Mouse (Mus musculus) heart, postnatal 0 days (tissue): Measurements from ENCODE around the gene Dag1. TPM values are rescaled to one million over a fixed set of nuclear protein-coding genes. Genes with fewer than 3 reads are reported as not detected.

ENCODE experiments used
- ATAC-seq: fragments of 200-750 bp; cut with Nextera tagmentation; 2 replicates; pipeline ENCODE4 v1.8.0; 2017; ENCODE audit warnings: low read depth, moderate number of reproducible peaks, moderate library complexity; ENCODE audit not compliant: insufficient read depth
- DNase-seq: peaks from one replicate; pipeline ENCODE4 v3.0.0-alpha.2; 2016; ENCODE audit warnings: low spot score
- H3K27ac ChIP-seq: fragments of 300-500 bp; sonication (generic); 2 replicates; pipeline ENCODE4 v1.5.1; 2014; ENCODE audit warnings: low read depth, mild to moderate bottlenecking
- H3K27me3 ChIP-seq: fragments of 300-500 bp; sonication (generic); 2 replicates; pipeline ENCODE4 v1.6.1; 2014; ENCODE audit warnings: low read length, mixed read lengths; ENCODE audit not compliant: control insufficient read depth, insufficient read depth
- H3K36me3 ChIP-seq: fragments of 300-500 bp; sonication (generic); replicated peaks from 2 replicates; pipeline ENCODE4 v1.6.1; 2014; ENCODE audit warnings: low read length, mixed read lengths; ENCODE audit not compliant: control insufficient read depth, insufficient read depth
- H3K4me1 ChIP-seq: fragments of 300-500 bp; sonication (generic); 2 replicates; pipeline ENCODE4 v1.6.1; 2014; ENCODE audit warnings: antibody characterized with exemption; ENCODE audit not compliant: control insufficient read depth, insufficient read depth
- H3K4me2 ChIP-seq: fragments of 300-500 bp; sonication (generic); 2 replicates; pipeline ENCODE4 v1.6.1; 2014; ENCODE audit warnings: low read depth, mild to moderate bottlenecking, low read length, moderate library complexity
- H3K4me3 ChIP-seq: fragments of 300-500 bp; sonication (generic); 2 replicates; pipeline ENCODE4 v1.5.1; 2014; ENCODE audit warnings: low read depth, low read length
- H3K9ac ChIP-seq: fragments of 300-500 bp; sonication (generic); replicated peaks from 2 replicates; pipeline ENCODE4 v1.6.1; 2014; ENCODE audit warnings: low read depth, low read length, mixed read lengths
- H3K9me3 ChIP-seq: fragments of 300-500 bp; sonication (generic); replicated peaks from 2 replicates; pipeline ENCODE4 v1.6.1; 2016; ENCODE audit warnings: low read length; ENCODE audit not compliant: control insufficient read depth
- CTCF ChIP-seq: IDR thresholded peaks from 2 replicates; pipeline ENCODE4 v1.5.1; 2016; ENCODE audit warnings: antibody characterized with exemption, control low read depth, low read depth
- EP300 ChIP-seq: IDR thresholded peaks from 2 replicates; pipeline ENCODE4 v1.6.1; 2016; ENCODE audit warnings: antibody characterized with exemption, low read depth
- WGBS: fragments of 180-500 bp; shearing (Covaris S2); extraction: QIAGEN DNeasy Blood & Tissue Kit; methylation state at CpG from one replicate; pipeline ENCODE4 v1.1.7; 2014; 5-methylcytosine and 5-hydroxymethylcytosine counted together
- polyA plus RNA-seq: library from polyadenylated mRNA; unstranded; fragments of >200 nt; fragmentation: Nextera tagmentation; extraction: Ambion mirVana; gene quantifications from 2 replicates; pipeline ENCODE4 v1.2.1, GENCODE M21; 2015
- total RNA-seq: library from RNA; depleted of rRNA; stranded (reverse); fragments of >200 nt; gene quantifications from 2 replicates; pipeline ENCODE4 v1.2.3, GENCODE M21; 2014; ENCODE audit warnings: low replicate concordance

Dag1 gene
- total and polyA plus RNA-seq, 2 experiments from 2014 or later: 106 to 209 TPM

DNA sequence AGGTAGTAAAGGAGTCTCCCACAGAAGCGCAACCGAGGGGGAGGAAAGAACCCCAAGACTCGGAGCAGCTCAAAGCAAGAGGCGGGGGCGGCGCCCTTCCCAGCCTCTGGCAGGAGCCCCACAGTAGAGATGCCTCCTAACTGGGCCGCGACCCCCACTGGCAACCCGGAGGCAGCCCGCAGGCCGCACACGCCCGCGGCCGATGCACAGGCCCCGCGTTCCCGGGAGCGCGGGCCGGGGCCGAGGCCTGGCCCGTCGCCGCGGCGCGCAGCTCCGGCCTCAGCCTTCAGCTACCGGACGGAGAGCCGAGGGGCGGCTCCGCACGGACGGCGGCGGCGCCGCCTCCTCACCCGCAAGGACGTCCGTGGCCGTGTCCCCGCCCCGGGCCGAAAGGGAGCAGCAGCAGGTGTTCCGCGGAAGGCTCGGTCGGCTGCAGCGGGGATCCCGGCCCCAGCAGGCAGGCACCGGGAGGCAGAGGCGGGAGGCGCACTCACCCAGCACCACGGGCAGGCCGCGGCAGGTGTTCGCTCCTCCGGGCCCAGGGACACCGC, 552 bp downstream of the Dag1 start:
- Histone ChIP-seq H3K4me3 (peak overlapping the region; percentile 87), H3K27me3 (no peaks in the 10 kb centered on the region), H3K4me2 (peak overlapping the region; percentile 92), H3K9ac (peak overlapping the region; percentile 93), H3K27ac (peak overlapping the region; percentile 100), H3K36me3 (no peaks in the 10 kb centered on the region), H3K9me3 (no peaks in the 10 kb centered on the region), H3K4me1 (peaks cover 35% of the 10 kb centered on the region)
- DNase-seq (no peak), ATAC-seq (peak; percentile 25)
- no peak for TF ChIP-seq CTCF
- no peak for TF ChIP-seq EP300
- under 1% methylated on average over 57 of the region's 62 CpGs for WGBS

DNA sequence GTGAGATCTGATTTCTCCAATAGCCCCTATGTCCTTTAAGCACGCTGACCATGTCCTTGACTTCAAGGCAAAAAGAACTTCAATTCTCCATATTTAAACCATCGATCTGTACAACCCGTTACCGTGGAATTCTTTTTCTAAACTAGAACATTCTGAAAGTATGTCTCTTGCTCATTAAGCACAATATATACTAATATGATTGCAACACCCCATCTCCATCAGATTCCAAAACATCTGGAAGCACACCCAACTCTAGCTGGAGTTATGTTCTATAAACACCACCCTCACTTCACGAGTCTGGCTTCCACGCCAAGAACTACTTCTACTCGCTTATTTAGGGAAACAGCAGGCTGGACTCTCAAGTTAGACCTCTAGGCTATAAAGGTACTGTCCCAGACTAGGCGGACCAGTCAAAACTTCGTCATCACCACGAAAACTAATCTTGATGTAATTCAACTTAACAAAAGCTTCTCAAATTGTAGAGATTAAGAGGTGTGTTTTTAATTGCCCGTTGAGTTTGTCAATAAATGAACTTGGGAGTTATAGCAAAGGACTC, 1.2 kb downstream of the Dag1 start:
- peak overlapping the region; percentile 87 for H3K4me3 ChIP-seq
- peak overlapping the region; percentile 93 for H3K9ac ChIP-seq
- DNase-seq (peak; percentile 52), ATAC-seq (no peak)
- peaks cover 29% of the 10 kb centered on the region for H3K4me1 ChIP-seq
- no peaks in the 10 kb centered on the region for H3K9me3 ChIP-seq
- no peaks in the 10 kb centered on the region; the same call in 1 of the 2 replicates for H3K36me3 ChIP-seq
- 18% methylated on average over 11 of the region's 11 CpGs for WGBS
- H3K4me2 ChIP-seq: peak overlapping the region; percentile 92
- no peaks in the 10 kb centered on the region for H3K27me3 ChIP-seq
- no peak for TF ChIP-seq EP300
- no peak for TF ChIP-seq CTCF
- H3K27ac ChIP-seq: peak overlapping the region; percentile 100

DNA sequence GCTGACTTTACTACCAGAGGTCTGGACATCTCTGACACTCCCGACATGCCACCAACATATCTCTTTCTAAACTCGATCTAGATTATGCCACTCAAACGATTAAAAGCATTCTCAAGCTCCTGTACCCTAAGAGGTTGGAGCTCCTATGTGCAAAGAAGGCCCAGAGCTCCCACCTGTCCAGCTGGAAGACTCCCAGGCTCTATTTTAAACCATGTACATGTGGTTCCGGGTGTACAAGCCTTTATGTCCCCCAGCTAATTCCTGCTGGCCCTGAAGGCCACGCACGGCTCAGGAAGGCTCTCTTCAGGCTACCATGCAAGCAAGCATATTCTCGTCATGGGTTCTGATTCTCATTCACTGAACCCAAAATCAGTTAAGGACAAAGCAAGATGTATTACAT, 1.9 kb downstream of the Dag1 start:
- Histone ChIP-seq H3K27ac (peak overlapping the region; percentile 100), H3K36me3 (no peaks in the 10 kb centered on the region; the same call in 1 of the 2 replicates), H3K4me1 (peaks cover 25% of the 10 kb centered on the region), H3K4me3 (peak overlapping the region; percentile 87), H3K9ac (peak overlapping the region; percentile 93; the same call in 1 of the 2 replicates), H3K9me3 (no peaks in the 10 kb centered on the region), H3K4me2 (peak overlapping the region; percentile 92), H3K27me3 (no peaks in the 10 kb centered on the region)
- no peak for DNase-seq
- ATAC-seq: no peak
- TF ChIP-seq CTCF (no peak), EP300 (no peak)
- 26% methylated on average over 7 of the region's 7 CpGs for WGBS

DNA sequence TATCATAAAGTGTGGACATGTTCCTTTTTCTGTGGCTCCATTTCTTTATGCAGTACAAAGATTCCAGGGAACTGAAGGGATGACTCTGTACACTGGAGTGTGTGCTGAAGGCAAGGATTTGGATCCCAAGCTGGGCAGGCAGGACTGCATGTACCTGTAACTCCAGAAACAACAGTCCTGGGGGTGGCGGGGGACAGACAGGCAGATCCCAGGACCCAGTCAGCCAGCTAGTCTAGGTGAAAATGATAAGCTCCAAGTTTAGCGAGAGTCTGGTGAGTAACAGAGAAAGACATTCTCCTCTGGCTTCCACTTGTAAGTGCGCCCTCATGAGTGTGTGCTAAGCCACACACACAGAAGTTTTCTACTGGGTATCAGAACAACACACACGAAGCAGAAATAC, 3.2 kb downstream of the Dag1 start:
- Histone ChIP-seq H3K4me3 (no peak overlapping the region), H3K4me2 (peak overlapping the region; percentile 14; the same call in 1 of the 2 replicates), H3K27me3 (no peaks in the 10 kb centered on the region), H3K9ac (no peak overlapping the region), H3K4me1 (peaks cover 25% of the 10 kb centered on the region), H3K27ac (peak overlapping the region; percentile 46), H3K9me3 (no peaks in the 10 kb centered on the region), H3K36me3 (no peaks in the 10 kb centered on the region; the same call in 1 of the 2 replicates)
- TF ChIP-seq CTCF (no peak), EP300 (no peak)
- DNase-seq: no peak
- 39% methylated on average over 4 of the region's 4 CpGs for WGBS
- no peak for ATAC-seq

DNA sequence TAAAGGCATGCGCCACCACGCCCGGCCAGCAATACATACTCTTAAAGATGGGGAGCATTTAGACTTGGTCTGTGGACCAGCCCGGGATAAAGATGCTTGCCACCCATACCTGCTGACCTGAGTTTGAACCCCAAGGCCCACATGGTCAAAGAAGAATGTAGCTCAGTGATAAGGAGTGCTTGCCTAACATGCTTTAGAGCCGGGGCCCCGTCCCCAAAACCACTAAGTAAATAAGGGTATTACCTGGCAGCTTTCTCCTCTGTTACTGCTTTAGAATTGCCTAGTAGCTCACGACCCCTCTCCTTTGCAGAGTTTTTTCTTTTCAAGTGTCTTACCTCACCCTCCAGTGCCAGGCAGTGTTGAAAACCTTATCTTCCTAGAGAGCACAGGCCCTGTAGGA, 11.0 kb downstream of the Dag1 start:
- DNase-seq (no peak), ATAC-seq (no peak)
- no peak overlapping the region for H3K9ac ChIP-seq
- no peak overlapping the region for H3K4me3 ChIP-seq
- peaks cover 11% of the 10 kb centered on the region for H3K4me1 ChIP-seq
- peaks cover 28% of the 10 kb centered on the region for H3K36me3 ChIP-seq
- no peaks in the 10 kb centered on the region for H3K9me3 ChIP-seq
- no peak overlapping the region for H3K4me2 ChIP-seq
- no peak overlapping the region for H3K27ac ChIP-seq
- WGBS: 65% methylated on average over 7 of the region's 7 CpGs
- H3K27me3 ChIP-seq: no peaks in the 10 kb centered on the region
- TF ChIP-seq CTCF (no peak), EP300 (no peak)

DNA sequence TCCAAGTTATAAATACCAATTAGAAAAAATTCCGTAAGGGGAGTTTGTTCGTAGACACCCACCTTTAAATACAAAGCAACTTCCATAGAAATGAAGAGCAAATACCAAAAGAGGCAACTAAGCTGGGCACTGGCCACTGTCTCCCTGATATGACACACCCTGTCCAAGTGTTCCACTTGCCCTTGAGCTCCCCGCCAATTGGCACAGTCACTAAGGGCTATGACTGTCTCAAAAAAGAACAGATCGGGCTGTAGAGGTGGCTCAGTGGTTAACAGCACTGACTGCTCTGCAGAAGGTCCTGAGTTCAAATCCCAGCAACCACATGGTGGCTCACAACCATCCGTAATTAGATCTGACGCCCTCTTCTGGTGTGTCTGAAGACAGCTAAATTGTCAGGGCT, 11.9 kb downstream of the Dag1 start:
- no peaks in the 10 kb centered on the region for H3K27me3 ChIP-seq
- H3K4me2 ChIP-seq: no peak overlapping the region
- DNase-seq: no peak
- TF ChIP-seq CTCF (no peak), EP300 (no peak)
- H3K4me1 ChIP-seq: peaks cover 11% of the 10 kb centered on the region
- no peak overlapping the region for H3K9ac ChIP-seq
- WGBS: 70% methylated on average over 6 of the region's 6 CpGs
- no peak overlapping the region for H3K4me3 ChIP-seq
- H3K9me3 ChIP-seq: no peaks in the 10 kb centered on the region
- ATAC-seq: peak; percentile 72; the same call in 1 of the 2 replicates
- H3K36me3 ChIP-seq: peaks cover 28% of the 10 kb centered on the region
- H3K27ac ChIP-seq: 0 out of 2 replicates have a peak overlapping the region, but pooled peaks have one; percentile 20
